Mouse (Mus musculus): ENCODE data around the gene Zfp358.
A peak's percentile ranks its signal among the peaks of the same experiment; 100 is the strongest.

The Zfp358 gene

DNA sequence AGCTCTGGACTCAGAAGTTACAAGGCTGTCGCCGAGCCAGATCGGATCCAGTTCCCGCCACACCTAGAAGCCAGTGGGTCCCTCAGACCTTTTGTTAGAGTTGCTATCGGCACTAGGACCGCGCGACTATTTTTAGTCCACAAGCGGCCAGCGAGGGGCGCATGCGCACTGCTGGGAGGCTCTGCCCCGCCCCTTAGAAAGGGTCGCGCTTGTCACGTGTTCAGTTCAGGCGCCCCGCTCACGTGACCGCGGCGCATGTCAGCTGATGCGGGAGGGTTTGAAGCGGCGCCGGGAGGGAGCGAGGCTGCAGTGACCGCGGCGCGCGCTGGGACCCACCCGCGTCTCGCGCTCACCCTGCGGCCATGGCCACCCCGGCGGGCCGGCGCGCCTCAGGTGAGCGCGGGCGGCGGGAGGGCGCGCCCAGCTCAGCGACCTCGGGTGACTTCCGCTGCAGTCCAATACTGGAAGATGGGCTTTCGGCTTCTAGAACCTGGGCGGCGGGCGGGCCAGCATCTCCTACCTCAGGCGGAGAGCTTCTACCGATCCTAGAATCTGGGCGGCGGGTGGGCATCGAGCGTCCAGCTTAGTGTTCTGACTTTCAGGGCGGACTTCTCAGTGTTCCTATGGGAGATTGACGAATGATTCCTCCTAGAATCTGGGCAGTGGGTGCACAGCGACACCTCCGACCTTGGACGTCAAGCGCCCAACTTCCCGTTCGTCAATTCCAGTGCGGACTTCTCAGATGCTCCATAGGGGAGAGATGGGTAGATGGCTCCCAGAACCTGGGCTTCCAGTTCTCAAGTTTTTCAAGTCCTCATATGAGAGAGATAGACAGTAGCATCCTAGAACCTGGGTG, 7.5 kb downstream of the Zfp358 start, which contains the start of gene Mcoln1:
TSS of gene Mcoln1 (plus strand) at position 223 of the 856 bp plus-strand sequence.
- peak; percentile 98 for DNase-seq

DNA sequence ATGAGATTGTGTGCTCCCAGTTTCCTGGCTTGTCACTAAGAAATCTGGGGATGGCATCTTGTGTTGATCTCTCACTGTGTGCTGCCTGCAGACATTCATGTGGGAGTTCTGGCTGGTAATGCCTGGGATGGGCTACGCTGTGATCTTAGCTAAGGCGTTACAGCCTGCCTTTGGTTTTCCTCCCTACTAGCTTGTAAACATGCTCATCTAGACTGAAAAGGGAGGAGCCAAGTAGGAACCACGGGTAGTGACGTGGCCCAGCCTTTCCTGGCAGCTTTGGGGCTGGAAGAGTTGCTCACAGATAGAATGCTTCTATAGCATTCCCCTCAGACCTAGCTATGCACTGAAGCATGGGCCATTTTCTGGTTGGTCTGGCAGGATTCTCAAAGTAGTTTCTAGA, 9.3 kb downstream of the Zfp358 start:
- no peak for DNase-seq

DNA sequence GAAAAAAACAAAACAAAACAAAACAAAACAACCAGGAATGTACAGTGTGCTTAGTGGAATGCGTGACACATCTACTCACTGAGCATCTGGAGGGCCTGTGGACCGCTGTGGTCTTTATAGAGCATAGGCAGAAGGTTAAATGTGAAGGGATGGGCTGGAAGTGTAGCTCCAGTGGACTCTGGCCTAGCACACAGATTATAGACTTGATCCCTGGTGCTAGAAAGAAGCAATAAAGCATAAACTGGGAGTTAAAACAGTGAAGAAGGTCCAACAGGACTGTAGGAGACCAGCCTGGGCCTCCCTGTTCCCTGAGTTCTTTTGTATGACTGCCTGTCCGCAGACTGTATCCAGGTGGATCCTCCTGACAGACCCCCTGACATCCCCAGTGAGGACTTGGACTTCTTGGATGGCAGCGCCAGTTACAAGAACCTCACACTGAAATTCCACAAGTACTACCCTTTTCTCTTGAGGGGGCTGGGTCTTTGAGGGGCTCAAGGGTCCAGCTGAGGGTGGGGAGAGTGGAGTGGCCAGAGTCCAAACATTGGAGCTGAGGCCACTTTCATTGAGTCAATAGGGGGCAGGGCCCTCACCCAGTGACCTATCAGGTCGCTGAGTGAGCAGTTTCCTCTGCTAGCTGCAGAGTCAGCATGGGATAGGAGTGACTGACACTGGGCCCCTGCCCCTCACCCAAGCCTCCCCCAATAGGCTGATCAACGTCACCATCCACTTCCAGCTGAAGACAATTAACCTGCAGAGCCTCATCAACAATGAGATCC, 15.2 kb downstream of the Zfp358 start:
- DNase-seq = no peak

DNA sequence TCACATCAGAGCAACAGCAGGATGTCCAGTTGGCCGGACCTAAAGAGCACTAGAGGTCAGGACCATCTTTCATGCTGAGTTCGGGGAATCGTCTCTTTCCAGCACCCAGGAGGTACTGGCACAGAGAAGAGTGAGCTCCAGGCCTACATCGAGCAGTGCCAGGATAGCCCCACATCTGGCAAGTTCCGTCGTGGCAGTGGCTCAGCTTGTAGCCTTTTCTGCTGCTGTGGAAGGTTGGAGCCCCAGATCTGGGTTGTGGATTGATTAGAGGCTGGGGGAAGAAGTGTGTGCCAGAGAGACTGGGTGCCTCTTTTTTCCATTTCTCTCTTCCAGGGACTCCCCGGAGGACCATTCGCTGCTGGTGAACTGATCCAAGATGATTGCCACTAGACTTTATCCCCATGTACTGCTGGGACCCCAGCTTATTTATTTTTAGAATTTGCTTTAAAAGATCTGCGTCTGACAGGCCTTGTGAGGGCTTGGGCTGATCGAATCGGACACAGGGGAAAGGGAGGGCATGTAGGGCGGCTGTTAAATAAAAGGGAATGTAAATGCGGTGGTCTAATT, 21.8 kb downstream of the Zfp358 start:
- no peak for DNase-seq

DNA sequence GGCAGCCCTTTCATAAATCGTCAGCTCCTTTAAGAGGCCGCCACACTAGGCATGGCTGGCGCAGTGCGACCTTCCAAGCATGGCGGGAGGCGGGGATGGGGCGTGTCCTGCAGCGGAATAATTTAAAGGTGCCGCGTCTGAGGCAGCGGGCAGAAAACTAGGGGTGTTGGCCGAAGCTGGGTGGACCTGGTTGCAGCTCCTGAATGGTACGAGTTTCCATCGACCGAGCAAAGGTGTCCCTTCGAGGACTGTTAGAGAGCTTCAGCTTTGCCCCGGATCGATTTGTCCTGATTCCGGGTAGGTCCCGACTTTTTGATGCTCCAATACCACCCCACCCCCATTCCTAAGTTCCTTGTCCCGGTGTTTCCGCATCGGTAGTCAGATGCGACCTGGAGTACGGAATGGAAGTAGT, 22.3 kb downstream of the Zfp358 start, which contains the start of gene Pnpla6:
TSS of gene Pnpla6 (plus strand) at position 125 of the 412 bp plus-strand sequence.
- DNase-seq = peak; percentile 90 to 92

DNA sequence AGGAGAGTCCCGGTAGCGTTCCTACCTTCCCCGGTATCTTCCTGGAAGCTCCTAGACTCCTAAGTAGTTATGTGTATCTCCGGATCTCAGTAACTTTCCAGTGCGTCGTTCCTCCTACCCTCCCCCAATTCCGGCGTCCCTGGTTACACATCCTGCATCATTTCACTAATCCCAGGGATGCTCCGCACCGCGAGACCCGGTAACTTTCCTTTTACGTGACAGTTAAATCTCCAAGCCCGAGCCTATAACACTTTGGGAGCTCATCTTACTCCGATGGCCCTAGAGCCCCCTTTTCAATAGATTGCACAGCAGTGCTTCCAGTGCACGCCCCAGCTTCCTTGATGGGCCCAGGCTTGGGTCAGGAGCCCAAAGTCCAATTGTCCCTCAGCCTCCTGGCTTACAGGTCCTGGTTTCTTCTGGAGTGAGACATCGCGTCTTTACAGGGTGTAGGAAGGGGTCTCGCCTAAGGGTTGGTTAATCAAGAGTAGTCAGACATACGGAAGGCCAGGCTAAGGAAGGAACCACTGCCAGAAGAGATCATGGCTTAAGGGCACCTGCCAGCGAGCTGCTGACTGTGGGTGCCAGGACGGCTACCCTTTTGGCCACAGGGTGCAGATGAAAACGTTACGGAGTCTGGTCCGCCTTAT, 23.0 kb downstream of the Zfp358 start:
- peak; percentile 36 to 47 for DNase-seq

DNA sequence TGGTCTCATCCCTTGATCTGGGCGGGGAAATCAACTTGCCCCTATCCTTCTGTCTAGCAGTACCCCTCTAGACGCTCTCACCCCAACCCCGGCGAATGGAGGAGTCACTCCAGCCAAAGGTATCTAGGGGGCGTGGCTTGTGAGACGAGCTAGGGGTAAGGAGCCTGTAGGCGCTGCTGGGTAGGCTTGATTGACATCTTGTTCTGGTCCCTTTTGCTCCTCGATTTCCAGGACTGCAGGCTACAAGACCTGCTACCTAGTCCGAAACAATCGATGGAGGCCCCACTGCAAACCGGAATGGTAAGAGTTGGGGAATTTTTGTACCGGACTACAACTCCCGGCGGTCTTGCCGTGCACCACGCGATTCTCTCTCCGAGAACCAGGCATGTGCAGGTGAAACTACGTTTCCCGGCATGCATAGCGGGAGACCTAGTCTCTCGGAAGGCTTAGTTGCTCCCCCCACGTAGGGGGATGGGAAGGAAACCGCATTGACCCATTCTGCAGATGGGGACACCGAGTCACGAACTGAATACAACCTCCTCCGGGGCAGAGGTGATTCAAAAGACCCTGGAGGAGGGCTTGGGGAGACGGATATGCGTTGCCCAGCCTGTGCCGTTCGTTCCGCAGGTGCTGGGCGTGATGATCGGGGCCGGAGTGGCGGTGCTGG, 23.6 kb downstream of the Zfp358 start:
- DNase-seq = peak; percentile 93 to 97

DNA sequence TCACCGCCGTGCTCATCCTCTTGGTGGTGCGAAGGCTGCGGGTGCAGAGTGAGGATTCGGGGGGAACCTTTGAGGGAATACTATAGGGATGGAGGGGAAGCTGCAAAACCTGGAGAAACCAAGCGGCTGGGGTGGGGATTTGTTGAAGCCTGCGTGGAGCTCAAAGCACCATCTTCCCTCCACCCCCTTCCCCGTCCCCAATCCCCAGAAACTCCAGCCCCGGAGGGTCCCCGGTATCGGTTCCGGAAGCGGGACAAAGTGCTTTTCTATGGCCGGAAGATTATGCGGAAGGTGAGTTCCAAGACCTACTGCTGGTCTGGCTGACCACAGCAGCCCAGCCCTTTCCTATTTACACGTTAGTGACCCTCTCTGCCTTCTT, 24.2 kb downstream of the Zfp358 start:
- no peak for DNase-seq

DNA sequence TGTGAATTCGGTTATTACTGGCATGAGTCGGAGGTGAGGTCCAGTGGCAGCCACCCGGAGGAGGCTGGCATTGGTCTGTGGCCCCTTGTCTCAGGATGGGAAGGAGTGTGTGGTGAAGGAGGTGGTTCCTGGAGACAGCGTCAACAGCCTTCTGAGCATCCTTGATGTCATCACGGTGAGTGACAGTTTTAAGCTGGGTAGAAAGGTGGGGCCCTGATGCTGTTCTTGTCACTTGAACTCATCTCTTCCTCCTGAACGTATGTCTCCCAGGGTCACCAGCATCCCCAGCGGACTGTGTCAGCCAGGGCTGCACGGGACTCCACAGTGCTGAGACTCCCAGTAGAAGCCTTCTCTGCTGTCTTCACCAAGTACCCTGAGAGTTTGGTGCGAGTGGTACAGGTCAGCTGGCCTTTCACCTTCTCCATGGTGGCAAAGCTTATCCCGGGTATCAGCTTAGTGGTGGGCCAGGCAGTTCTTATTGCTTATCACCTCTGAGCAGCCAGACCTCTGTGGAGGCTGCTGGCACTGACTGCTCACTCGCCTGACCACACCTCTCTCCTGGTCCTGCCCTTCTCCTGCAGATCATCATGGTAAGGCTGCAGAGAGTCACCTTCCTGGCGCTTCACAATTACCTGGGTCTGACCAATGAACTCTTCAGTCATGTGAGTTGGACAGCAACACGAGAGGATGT, 29.2 kb downstream of the Zfp358 start:
- DNase-seq = no peak

DNA sequence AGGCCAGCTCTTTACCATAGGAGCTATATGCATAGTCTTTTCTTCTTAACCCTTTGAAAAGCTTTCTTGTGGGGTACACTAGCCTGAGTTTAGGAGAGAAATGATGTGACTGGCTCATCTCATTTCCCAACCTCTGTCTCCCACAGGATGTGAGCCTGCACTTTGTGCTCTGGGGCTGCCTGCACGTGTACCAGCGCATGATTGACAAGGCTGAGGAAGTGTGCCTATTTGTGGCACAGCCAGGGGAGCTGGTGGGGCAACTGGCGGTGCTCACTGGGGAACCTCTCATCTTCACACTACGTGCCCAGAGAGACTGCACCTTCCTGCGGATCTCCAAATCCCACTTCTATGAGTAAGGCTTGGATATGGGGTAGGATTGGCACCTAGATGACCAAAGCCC, 37.9 kb downstream of the Zfp358 start:
- no peak for DNase-seq

DNA sequence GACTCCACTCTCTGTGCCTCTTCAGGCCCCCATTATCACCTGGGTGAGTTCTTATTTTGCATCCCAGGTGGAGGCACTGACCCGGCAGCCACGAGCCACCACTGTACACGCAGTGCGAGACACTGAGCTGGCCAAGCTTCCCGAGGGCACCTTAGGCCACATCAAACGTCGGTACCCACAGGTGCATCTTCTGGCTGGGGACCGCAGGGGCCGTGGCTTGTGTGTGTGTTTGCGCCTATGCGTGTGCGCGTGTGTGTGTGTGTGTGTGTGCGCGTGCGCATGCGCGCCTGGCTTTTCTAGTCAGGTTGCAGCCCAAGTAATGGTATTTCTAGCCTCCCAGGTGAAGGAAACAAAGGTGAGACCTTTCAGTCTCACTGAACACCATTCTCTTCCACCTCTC, 39.0 kb downstream of the Zfp358 start:
- DNase-seq = no peak

DNA sequence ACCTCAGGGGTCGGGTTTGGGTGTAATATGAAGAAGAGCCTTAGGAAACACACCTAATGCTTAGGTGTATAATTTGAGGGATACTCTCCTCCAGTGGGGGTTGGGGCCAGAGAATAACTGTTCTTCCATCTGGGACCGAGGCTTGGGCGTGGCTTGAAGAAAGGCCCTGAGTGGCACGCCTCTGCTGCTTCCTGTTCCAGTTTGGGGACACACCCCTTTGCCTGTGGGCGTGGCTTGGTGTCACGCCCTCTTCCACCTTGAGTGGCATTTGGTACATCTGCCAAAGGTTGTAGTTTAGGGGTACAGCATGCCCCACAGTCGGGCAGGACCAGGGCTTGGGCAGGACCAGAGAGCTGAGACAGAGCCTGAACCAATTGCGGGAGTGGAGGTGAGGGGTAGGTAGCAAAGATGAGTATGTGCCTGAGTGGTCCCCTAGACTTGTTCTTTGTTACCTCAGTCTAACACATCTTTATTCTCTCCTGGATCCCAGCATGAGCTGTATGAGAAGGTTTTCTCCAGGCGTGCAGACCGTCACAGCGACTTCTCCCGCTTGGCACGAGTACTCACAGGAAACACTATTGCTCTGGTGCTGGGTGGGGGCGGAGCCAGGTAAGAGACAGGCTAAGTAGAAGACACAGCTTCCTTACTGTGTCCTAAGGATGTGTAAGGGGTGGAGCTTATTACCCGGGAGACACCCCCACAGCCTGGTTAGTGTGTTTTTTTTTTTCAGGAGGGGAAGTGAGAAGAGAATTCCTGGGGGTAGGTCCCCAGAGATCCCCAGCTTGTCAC, 43.3 kb downstream of the Zfp358 start:
- no peak for DNase-seq

DNA sequence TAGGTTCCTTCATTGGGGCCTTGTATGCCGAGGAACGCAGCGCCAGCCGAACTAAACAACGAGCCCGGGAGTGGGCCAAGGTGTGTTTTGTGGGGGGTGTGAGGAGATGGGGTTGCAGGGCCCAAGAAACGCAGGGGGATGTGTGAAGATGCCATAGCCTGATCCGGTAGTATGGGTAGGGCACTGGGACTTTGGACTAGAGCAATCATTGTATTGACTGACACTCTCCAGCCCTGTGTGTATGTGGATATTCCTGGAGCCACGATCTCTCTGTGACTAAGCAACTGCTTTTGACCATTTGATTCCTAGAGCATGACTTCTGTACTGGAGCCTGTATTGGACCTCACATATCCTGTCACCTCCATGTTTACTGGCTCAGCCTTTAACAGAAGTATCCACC, 44.0 kb downstream of the Zfp358 start:
- no peak for DNase-seq

DNA sequence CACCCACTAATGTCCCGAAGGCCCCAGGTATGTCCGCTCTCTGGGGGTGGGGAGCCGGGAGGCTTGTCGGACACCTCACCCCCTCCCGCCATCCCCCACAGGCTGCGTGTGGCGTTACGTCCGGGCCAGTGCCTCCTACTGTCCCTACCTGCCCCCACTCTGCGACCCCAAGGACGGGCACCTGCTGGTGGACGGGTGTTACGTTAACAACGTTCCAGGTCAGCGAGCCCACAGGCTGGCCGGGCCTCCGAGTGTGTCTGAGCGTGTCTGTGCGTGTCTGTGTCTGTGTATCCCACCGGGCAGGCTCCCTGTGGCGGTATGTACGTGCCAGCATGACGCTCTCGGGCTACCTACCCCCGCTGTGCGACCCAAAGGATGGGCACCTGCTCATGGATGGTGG, 44.7 kb downstream of the Zfp358 start:
- no peak for DNase-seq

DNA sequence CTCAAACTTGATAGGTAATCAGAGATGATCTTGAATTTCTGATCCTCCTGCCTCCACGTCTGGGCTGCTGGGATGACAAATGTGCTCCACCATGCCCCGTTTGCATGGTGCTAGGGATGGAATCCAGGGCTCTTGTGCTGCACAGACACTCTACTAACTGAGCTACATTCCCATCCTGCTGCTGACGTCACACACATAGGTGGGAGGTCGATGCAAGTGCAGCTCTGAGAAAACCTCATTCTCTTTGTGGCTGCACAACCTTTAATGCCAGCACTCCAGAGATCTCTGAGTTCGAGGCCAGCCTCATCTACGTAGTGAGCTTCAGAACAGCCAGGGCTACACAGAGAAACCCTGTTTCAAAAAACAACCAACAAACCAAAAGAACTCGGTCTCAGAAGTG, 46.2 kb downstream of the Zfp358 start:
- no peak for DNase-seq

DNA sequence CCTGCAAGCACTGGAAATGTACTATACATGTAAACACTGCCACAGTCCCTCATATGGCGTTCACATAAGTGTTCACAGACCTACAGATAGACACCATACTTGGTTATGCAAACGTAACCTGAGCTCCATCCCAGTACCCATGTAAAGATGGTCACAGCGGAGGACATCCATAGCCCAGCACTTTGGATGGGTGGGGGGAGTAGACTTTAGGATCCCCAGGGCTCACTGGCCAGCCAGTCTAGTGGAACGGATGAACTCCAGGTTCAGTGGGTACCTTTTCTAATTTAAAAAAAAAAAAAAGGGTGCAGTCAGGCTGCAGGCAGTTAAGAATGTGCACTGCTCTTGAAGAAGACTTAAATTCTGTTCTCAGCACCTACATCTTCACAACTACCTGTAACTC, 47.1 kb downstream of the Zfp358 start:
- DNase-seq = no peak

DNA sequence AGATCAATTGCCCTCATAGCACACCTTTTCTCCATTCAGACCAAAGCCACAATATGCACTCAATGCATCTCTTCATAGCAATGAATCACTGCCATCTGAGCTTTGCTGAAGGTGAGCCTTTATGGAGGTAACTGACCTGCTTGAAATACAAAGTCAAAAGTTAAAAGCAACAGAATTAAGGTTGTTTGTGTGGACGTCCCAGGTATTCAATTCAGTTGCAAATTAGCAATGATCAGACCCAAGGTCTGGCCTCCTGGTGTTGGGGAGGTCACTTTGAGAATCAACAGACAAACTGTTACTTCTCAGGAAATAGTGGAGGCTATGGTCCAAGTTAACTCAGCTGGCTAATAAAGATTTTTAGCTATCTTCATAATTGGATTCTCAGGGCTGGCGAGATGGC, 53.6 kb downstream of the Zfp358 start:
- no peak for DNase-seq
